Mouse (Mus musculus): Measurements from ENCODE around the gene Dppa2. TPM values are rescaled to one million over a fixed set of nuclear protein-coding genes. Genes with fewer than 3 reads are reported as not detected.

Dppa2 gene
- total RNA-seq, 2 experiments from 2014 or later, result not detected

- no peak for DNase-seq
Observed at GRCm38 (mm10) chr16:48344193-48344592, 40.5 kb downstream of the Dppa2 start.

GRCm38 (mm10) chr16:48347246-48347645 lies 43.5 kb downstream of the Dppa2 start:
- DNase-seq, result no peak

GRCm38 (mm10) chr16:48355716-48356115 lies 52.0 kb downstream of the Dppa2 start:
- no peak for DNase-seq

GRCm38 (mm10) chr16:48356417-48356816 lies 52.7 kb downstream of the Dppa2 start:
- DNase-seq, result no peak

- DNase-seq, result no peak
Observed at GRCm38 (mm10) chr16:48360887-48361286, 57.2 kb downstream of the Dppa2 start.

GRCm38 (mm10) chr16:48366801-48367200 lies 63.1 kb downstream of the Dppa2 start:
- DNase-seq, result no peak

GRCm38 (mm10) chr16:48368096-48368495 lies 64.4 kb downstream of the Dppa2 start:
- DNase-seq, result no peak

Other genes starting within 250 kb of the Dppa2 start
- not detected for gene Dppa4, start 20.2 kb upstream of the Dppa2 start, total RNA-seq (2021)
- not detected for gene Gm5485, start 108.5 kb downstream of the Dppa2 start, total RNA-seq (2021)
- gene Morc1, start 127.3 kb downstream of the Dppa2 start, total RNA-seq (2021), result not detected